Mouse (Mus musculus): ENCODE measurements at regions not wholly inside any gene's neighbourhood (a gene's known extent, or its start where the extent isn't known, plus 50 kb on each side); places are given as distances from the start of the nearest gene placed in this dataset.

- no peak for DNase-seq (ENCODE audit: low spot score in 2 of 2)
These were observed 119.6 kb downstream of the Fgf9 start for GRCm38 (mm10) chr14:58189948-58190347.

GRCm38 (mm10) chr14:58182869-58183268 lies 112.5 kb downstream of the Fgf9 start:
- DNase-seq (ENCODE audit: low spot score in 2 of 2), result no peak

- no peak for DNase-seq (ENCODE audit: low spot score in 2 of 2)
These were observed 110.4 kb downstream of the Fgf9 start for GRCm38 (mm10) chr14:58180724-58181123.

GRCm38 (mm10) chr14:58175651-58176363 lies 105.5 kb downstream of the Fgf9 start:
- DNase-seq (ENCODE audit: low spot score in 2 of 2), result no peak

DNA sequence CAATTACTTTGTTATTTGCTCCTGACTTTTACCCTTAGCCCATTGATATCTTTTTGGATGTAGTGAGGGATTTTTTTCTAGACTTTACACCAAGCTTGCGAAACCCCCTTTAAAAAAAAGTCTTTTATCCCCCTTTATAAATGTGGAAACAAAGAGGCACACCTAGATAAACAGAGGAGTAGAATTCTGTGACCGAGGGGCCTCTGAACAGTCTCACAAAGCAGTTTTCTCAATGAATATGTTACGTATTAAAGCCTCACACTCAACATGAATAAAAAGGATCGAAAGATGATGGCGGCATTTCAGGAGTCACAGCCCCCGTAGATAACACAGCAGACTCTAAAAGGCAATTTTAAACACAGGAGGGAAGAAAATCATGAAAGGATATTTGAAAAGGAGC lies 104.2 kb downstream of the Fgf9 start:
- DNase-seq (ENCODE audit: low spot score in 2 of 2), result no peak

DNA sequence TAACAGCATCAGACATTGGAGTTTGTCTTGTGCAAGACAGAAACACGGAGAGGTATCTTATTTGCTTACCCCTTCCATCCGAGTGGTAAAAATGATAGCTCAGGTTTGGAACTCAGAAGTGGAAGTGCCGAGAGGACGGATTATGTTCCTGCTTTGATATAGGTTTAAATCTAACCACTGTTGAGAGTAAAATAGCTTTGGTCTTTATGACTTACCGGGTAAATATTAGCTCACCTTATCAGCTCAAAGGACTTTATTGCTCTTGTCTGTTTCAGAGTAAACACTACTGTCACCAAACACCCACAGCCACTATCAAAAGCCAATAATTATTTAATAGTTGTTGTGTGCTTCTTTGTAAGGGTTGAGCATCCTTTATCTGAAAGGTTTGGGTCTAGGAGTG lies 98.6 kb downstream of the Fgf9 start:
- DNase-seq (ENCODE audit: low spot score in 2 of 2), result no peak

Measured in spleen, postnatal 10 days (tissue).